Mouse (Mus musculus): ENCODE measurements around the gene Tusc1. TPM values are rescaled to one million over a fixed set of nuclear protein-coding genes. Genes with fewer than 3 reads are reported as not detected.

The Tusc1 gene
- 0.79 and 1.2 TPM in 2 replicates for polyA plus RNA-seq (2021; fragmentation: Nextera tagmentation)
- long read RNA-seq, experiment 1, partial matches to known transcripts: 0 of 1 reads
- long read RNA-seq, experiment 1, other reads (novel, unspliced or antisense): 0 of 1 reads
- long read RNA-seq, experiment 2: 0 reads

GRCm38 (mm10) chr4:93335118-93336003 is at the start of gene Tusc1:
Tusc1 (minus strand) TSS chr4:93335511.

